Mouse (Mus musculus) midbrain, postnatal 0 days (tissue): ENCODE measurements around the gene Pla2g3. TPM values are rescaled to one million over a fixed set of nuclear protein-coding genes. Genes with fewer than 3 reads are reported as not detected.

Experiments used
- ATAC-seq: fragments of 200-750 bp; cut with Nextera tagmentation; 2 replicates; pipeline ENCODE4 v1.8.0; 2017; ENCODE audit warnings: moderate number of reproducible peaks, mild to moderate bottlenecking, moderate TSS enrichment, moderate library complexity; ENCODE audit not compliant: low FRiP score
- DNase-seq: peaks from one replicate; pipeline ENCODE4 v3.0.0-alpha.2; 2015; ENCODE audit warnings: low spot score
- H3K27ac ChIP-seq: fragments of 300-500 bp; sonication (generic); 2 replicates; pipeline ENCODE4 v1.5.1; 2014; ENCODE audit warnings: low read depth, mild to moderate bottlenecking, low read length, mixed read lengths
- H3K27me3 ChIP-seq: fragments of 300-500 bp; sonication (generic); 2 replicates; pipeline ENCODE4 v1.6.1; 2014; ENCODE audit warnings: low read length, control low read depth, mixed read lengths; ENCODE audit not compliant: insufficient read depth
- H3K36me3 ChIP-seq: fragments of 300-500 bp; sonication (generic); 2 replicates; pipeline ENCODE4 v1.6.1; 2014; ENCODE audit warnings: low read length, control low read depth, mixed read lengths; ENCODE audit not compliant: insufficient read depth
- H3K4me1 ChIP-seq: fragments of 300-500 bp; sonication (generic); 2 replicates; pipeline ENCODE4 v1.6.1; 2014; ENCODE audit warnings: mild to moderate bottlenecking, control low read depth, antibody characterized with exemption, low read length, mixed read lengths; ENCODE audit not compliant: insufficient read depth
- H3K4me2 ChIP-seq: fragments of 300-500 bp; sonication (generic); 2 replicates; pipeline ENCODE4 v1.6.1; 2014; ENCODE audit warnings: low read depth, mild to moderate bottlenecking, low read length, mixed read lengths; ENCODE audit not compliant: poor library complexity, severe bottlenecking
- H3K4me3 ChIP-seq: fragments of 300-500 bp; sonication (generic); 2 replicates; pipeline ENCODE4 v1.5.1; 2014; ENCODE audit warnings: low read depth, mild to moderate bottlenecking, low read length, moderate library complexity
- H3K9ac ChIP-seq: fragments of 300-500 bp; sonication (generic); replicated peaks from 2 replicates; pipeline ENCODE4 v1.6.1; 2014; ENCODE audit warnings: mild to moderate bottlenecking, low read length, moderate library complexity, mixed read lengths; ENCODE audit not compliant: poor library complexity, severe bottlenecking
- H3K9me3 ChIP-seq: fragments of 300-500 bp; sonication (generic); 2 replicates; pipeline ENCODE4 v1.6.1; 2016; ENCODE audit warnings: low read length, control low read depth
- CTCF ChIP-seq: IDR thresholded peaks from 2 replicates; pipeline ENCODE4 v1.5.1; 2016; ENCODE audit warnings: antibody characterized with exemption, mild to moderate bottlenecking
- WGBS: fragments of 180-500 bp; shearing (Covaris S2); extraction: QIAGEN DNeasy Blood & Tissue Kit; methylation state at CpG from one replicate; pipeline ENCODE4 v1.1.7; 2014; 5-methylcytosine and 5-hydroxymethylcytosine counted together
- polyA plus RNA-seq: library from polyadenylated mRNA; unstranded; fragments of >200 nt; fragmentation: Nextera tagmentation; extraction: Ambion mirVana; gene quantifications from 2 replicates; pipeline ENCODE4 v1.2.1, GENCODE M21; 2015
- total RNA-seq: library from RNA; depleted of rRNA; stranded (reverse); fragments of >200 nt; gene quantifications from 2 replicates; pipeline ENCODE4 v1.2.3, GENCODE M21; 2014

The Pla2g3 gene
- total and polyA plus RNA-seq, 2 experiments from 2014 or later, result 15.4 to 33.1 TPM

DNA sequence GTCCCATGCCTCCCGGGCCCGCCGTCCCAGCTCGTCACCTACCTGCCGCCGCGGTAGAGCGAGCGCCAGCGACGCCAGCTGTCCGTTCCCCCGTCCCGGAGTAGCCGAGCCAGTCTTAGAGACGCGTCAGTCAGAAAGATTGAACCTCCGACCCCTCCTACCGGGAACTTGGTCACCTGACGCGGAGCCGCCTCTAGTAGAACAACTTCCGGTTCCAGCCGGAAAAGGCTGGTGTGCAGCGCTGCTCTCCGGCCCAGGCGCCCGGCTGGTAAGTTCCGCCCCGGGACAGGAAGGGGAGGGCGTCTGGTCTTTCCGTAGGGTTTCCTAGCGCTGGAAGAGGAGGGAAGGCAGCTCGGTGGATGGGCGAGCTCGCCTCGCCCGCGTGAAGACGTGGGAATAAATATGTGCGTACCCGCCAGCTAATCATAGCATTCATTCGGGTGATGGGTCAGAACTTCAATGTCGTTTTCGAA, 35.9 kb upstream of the Pla2g3 start, which contains the start of gene Rnf185:
Rnf185 (minus strand) TSS at position 197 of the 473 bp plus-strand sequence.
- peak; percentile 98 for ATAC-seq
- H3K27me3 ChIP-seq, result no peaks in the 10 kb centered on the region
- peak; percentile 98 for DNase-seq
- WGBS, result under 1% methylated on average over 45 of the region's 45 CpGs
- H3K36me3 ChIP-seq, result no peaks in the 10 kb centered on the region
- peaks cover 11% of the 10 kb centered on the region for H3K4me1 ChIP-seq
- H3K4me3 ChIP-seq, result peak within 1 kb of the TSS; percentile 86
- peak within 1 kb of the TSS; percentile 74 for H3K9ac ChIP-seq
- peak within 1 kb of the TSS; percentile 79 for H3K4me2 ChIP-seq
- H3K9me3 ChIP-seq, result no peaks in the 10 kb centered on the region
- H3K27ac ChIP-seq, result peak within 1 kb of the TSS; percentile 84
- no peak for TF ChIP-seq CTCF

DNA sequence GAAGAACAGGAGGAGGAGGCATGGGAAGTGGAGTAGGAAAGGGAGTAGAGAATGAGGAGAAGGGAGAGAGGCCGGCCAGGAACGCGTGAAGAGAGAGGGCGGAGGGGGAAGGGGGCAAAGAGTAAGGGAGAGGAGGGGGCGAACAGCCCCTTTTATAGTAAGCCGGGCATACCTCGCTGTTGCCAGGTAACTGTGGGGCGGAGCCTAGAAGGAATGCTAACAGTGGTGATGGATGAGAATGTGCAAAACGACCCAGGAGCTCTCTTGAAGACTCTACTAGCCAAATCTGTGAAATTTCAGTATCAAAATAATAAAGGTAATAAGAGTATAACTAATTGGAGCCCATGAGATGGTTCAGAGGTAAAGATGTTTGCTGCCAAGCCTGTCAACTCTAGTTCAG, 35.3 kb upstream of the Pla2g3 start:
- Histone ChIP-seq H3K36me3 (no peaks in the 10 kb centered on the region), H3K9me3 (no peaks in the 10 kb centered on the region), H3K4me2 (peak overlapping the region; percentile 79), H3K9ac (peak overlapping the region; percentile 74), H3K4me3 (peak overlapping the region; percentile 86), H3K27me3 (no peaks in the 10 kb centered on the region), H3K4me1 (peaks cover 11% of the 10 kb centered on the region), H3K27ac (peak overlapping the region; percentile 84)
- no peak for TF ChIP-seq CTCF
- DNase-seq (peak; percentile 59), ATAC-seq (peak; percentile 59)
- 1% methylated on average over 9 of the region's 9 CpGs for WGBS

GRCm38 (mm10) chr11:3453467-3453866, 34.6 kb upstream of the Pla2g3 start:
- Histone ChIP-seq H3K4me3 (peak overlapping the region; percentile 86), H3K27ac (no peak overlapping the region), H3K36me3 (no peaks in the 10 kb centered on the region), H3K9me3 (no peaks in the 10 kb centered on the region), H3K9ac (peak overlapping the region; percentile 74), H3K4me2 (peak overlapping the region; percentile 79), H3K27me3 (no peaks in the 10 kb centered on the region), H3K4me1 (peaks cover 11% of the 10 kb centered on the region)
- ATAC-seq (no peak), DNase-seq (no peak)
- WGBS, result 77% methylated on average over 6 of the region's 6 CpGs
- TF ChIP-seq CTCF, result peak; percentile 37; the same call in 1 of the 2 replicates

GRCm38 (mm10) chr11:3454506-3454905, 33.6 kb upstream of the Pla2g3 start:
- no peaks in the 10 kb centered on the region for H3K9me3 ChIP-seq
- DNase-seq, result no peak
- no peak for ATAC-seq
- peaks cover 11% of the 10 kb centered on the region for H3K4me1 ChIP-seq
- 99% methylated on average over 3 of the region's 3 CpGs for WGBS
- H3K27ac ChIP-seq, result no peak overlapping the region
- H3K4me3 ChIP-seq, result no peak overlapping the region
- no peak overlapping the region for H3K4me2 ChIP-seq
- H3K27me3 ChIP-seq, result no peaks in the 10 kb centered on the region
- no peak overlapping the region for H3K9ac ChIP-seq
- no peak for TF ChIP-seq CTCF
- H3K36me3 ChIP-seq, result no peaks in the 10 kb centered on the region

- Histone ChIP-seq H3K27ac (no peak overlapping the region), H3K9me3 (no peaks in the 10 kb centered on the region), H3K4me3 (no peak overlapping the region), H3K4me2 (no peak overlapping the region), H3K27me3 (no peaks in the 10 kb centered on the region), H3K36me3 (no peaks in the 10 kb centered on the region), H3K4me1 (peaks cover 7% of the 10 kb centered on the region), H3K9ac (no peak overlapping the region)
- WGBS, result 22% methylated on average over 1 of the region's 1 CpGs
- TF ChIP-seq CTCF, result peak; percentile 90
- ATAC-seq (no peak), DNase-seq (peak; percentile 48)
Measured at GRCm38 (mm10) chr11:3456354-3456753, 31.7 kb upstream of the Pla2g3 start.

GRCm38 (mm10) chr11:3458428-3459104, 29.5 kb upstream of the Pla2g3 start:
- H3K36me3 ChIP-seq, result no peaks in the 10 kb centered on the region
- WGBS, result 90% methylated on average over 13 of the region's 13 CpGs
- H3K27ac ChIP-seq, result no peak overlapping the region
- H3K9ac ChIP-seq, result no peak overlapping the region
- H3K4me1 ChIP-seq, result no peaks in the 10 kb centered on the region
- no peak overlapping the region for H3K4me3 ChIP-seq
- no peaks in the 10 kb centered on the region for H3K9me3 ChIP-seq
- H3K27me3 ChIP-seq, result no peaks in the 10 kb centered on the region
- TF ChIP-seq CTCF, result no peak
- no peak for DNase-seq
- ATAC-seq, result no peak
- H3K4me2 ChIP-seq, result no peak overlapping the region
